Mouse (Mus musculus) brain, embryonic 14.5 days (tissue): ENCODE results near the gene Sat2.

Experiments
- CTCF ChIP-seq: fragments of 200-500 bp; IDR thresholded peaks from 2 replicates; pipeline ENCODE4 v1.5.1; 2012; ENCODE audit warnings: inconsistent platforms, mild to moderate bottlenecking, moderate library complexity, borderline replicate concordance; ENCODE audit not compliant: insufficient read depth, insufficient read length; ENCODE audit errors: extremely low read depth
- POLR2A ChIP-seq: fragments of 200-500 bp; IDR thresholded peaks from 2 replicates; pipeline ENCODE4 v1.6.1; 2012; ENCODE audit warnings: mild to moderate bottlenecking, inconsistent platforms, borderline replicate concordance; ENCODE audit not compliant: poor library complexity, insufficient read depth, insufficient read length, severe bottlenecking; ENCODE audit errors: extremely low read depth

- TF ChIP-seq CTCF, result no peak
- TF ChIP-seq POLR2A, result no peak
Measured at GRCm38 (mm10) chr11:69645860-69646259, 24.0 kb downstream of the Sat2 start.
